Mouse (Mus musculus) bone marrow, adult 2 months (tissue): ENCODE measurements at regions not wholly inside any gene's neighbourhood (a gene's known extent, or its start where the extent isn't known, plus 50 kb on each side); places are given as distances from the start of the nearest gene placed in this dataset.

Experiments used
- CTCF ChIP-seq: fragments of 200-500 bp; IDR thresholded peaks from 2 replicates; pipeline ENCODE4 v1.5.1; 2011; ENCODE audit warnings: low read length, control low read depth; ENCODE audit not compliant: control insufficient read depth, insufficient read depth
- POLR2A ChIP-seq: fragments of 200-500 bp; IDR thresholded peaks from 2 replicates; pipeline ENCODE4 v1.6.1; 2011; ENCODE audit warnings: low read depth, mild to moderate bottlenecking, control low read depth, low read length, borderline replicate concordance; ENCODE audit not compliant: control insufficient read depth

DNA sequence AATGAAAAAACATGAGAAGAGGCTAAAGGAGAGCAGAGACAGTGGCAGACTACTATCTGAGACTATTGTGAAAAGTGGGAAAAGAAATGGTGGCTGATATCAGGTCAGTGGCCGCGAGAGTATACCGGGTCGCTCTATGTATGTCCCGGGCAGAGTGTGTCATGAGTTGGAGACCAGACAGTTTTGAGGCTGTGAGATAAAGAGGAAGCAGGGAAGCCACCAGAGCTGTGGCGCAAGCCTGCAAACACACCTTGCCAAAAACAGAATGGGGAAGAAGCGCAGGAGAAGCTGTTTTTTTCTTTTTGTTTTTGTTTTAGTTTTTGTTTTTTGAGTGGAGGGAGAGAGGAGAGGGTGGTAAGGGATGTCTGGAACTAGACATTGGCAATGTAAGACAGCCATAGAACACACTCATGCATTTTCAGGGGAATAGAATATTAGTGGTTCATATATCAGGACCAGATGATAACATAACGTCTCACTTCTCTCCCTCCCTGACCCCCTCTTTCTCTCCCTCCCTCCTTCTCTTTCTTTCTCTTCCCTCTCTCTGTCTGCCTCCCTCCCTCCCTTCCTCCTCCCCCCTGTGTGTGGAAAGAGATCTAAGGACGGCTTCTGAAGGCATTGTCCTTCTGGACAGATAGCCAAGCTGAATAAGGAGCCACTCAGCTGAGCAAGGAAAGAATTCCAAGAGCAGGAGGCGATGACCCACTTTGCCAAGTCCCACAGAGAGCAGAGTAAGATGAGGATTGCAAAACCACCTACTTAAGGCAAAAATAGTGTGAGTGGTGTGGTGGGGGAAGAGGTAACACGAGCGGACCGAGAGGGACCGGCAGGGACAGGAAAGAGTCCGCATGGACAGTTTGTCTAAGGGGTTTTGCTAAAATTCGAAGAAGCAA lies 167.9 kb downstream of the Dusp6 start:
- TF ChIP-seq CTCF, result no peak
- no peak for TF ChIP-seq POLR2A
